Comparison of ENCODE assay signal across 9 mouse cellular contexts in the genomic region with DNA sequence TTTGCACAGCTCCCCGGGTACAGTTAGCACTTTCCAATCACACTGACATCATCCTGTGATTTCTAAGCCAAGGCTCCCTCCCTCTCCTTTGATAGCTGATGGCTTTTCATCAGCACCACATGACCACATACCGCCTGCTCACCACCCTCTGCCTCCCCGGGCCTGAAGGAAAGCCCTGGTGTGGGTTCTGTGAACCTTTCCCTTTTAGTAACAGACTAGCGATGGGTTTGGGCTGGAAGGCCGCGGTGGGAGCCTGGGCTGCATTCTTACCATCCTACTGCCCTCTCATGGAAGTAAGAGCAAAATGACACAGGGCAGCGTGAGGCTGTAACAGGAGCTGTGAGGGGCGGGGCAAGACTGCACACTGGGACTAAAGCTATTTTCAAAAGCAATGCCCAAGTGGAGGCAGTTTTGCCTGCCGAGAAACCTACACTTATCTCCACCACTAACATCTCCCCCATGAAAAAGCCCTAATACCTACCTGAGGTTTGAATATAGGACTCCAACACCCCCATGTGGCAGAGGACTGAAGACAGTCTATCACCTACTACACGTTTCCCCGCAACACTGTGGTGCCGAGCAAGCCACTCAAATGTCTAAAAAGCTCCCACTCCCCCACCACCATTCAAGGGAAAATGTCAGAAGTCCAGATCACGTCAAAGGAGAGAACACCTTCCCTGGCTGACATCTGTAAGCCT. TPM values are rescaled to one million over a fixed set of nuclear protein-coding genes. Genes with fewer than 3 reads are reported as not detected.
DNase-seq lines count a peak whose midpoint lies in the region; ATAC-seq and TF ChIP-seq lines count a peak whose summit lies in the region.
"Had no signal": no experiment of that assay in that cellular context is flagged by ENCODE, and none has a peak within 500 bp of the region (broad histone marks: within the 10 kb centered on the region; RNA-seq: fewer than 3 reads in every experiment).

No protein-coding gene starts in this region.

- no peak overlapping the region for H3K4me3 ChIP-seq in liver, embryonic 14.5 days (ENCODE audit: insufficient read depth in 1 of 2, low read depth in 2 of 2, low read length in 2 of 2)
- H3K4me3 ChIP-seq in stomach, embryonic 14.5 days (ENCODE audit: low read depth, low read length) = no peak overlapping the region

- H3K4me2 ChIP-seq in liver, embryonic 14.5 days (ENCODE audit: low read depth) = no peak overlapping the region
- 0 out of 2 replicates have a peak overlapping the region, but pooled peaks have one; percentile 17 for H3K4me2 ChIP-seq in stomach, embryonic 14.5 days (replicated peaks; ENCODE audit: low read depth, low read length)

- H3K27ac ChIP-seq in liver, embryonic 14.5 days = no peak overlapping the region
- H3K27ac ChIP-seq in stomach, embryonic 14.5 days (ENCODE audit: low read length) = no peak overlapping the region

- no peaks in the 10 kb centered on the region; the same call in 1 of the 2 replicates for H3K9me3 ChIP-seq in liver, embryonic 14.5 days (ENCODE audit: control insufficient read depth, low read length)
- H3K9me3 ChIP-seq in stomach, embryonic 14.5 days (ENCODE audit: control insufficient read depth, low read depth, low read length) = no peaks in the 10 kb centered on the region

- peak; percentile 4 for DNase-seq in gastrocnemius, adult 18-20 months (ENCODE audit: low spot score)
- DNase-seq in gastrocnemius, postnatal 10 days = no peak
- peak; percentile 56 for DNase-seq in MN1 (ENCODE audit: low spot score)
- DNase-seq in hindlimb bud, embryonic 11.5 days (ENCODE audit: extremely low spot score, low read depth, low spot score) = peak; percentile 31
- no peak for DNase-seq in liver, embryonic 14.5 days (ENCODE audit: low read depth in 3 of 3, low spot score in 3 of 3)

- H3K27me3 ChIP-seq in liver, embryonic 14.5 days (ENCODE audit: control insufficient read depth, insufficient read depth, low read length) = no peaks in the 10 kb centered on the region
- no peaks in the 10 kb centered on the region for H3K27me3 ChIP-seq in stomach, embryonic 14.5 days (ENCODE audit: control insufficient read depth, insufficient read depth, low read length)
- H3K27me3 ChIP-seq: Patski had no signal

- TF ChIP-seq CTCF in liver, embryonic 14.5 days (IDR thresholded peaks at IDR 0.05; ENCODE audit: low read depth) = peak; percentile 39

- no peak overlapping the region for H3K9ac ChIP-seq in liver, embryonic 14.5 days (replicated peaks)
- no peak overlapping the region for H3K9ac ChIP-seq in stomach, embryonic 14.5 days (replicated peaks; ENCODE audit: low read depth, low read length)

- WGBS in liver, embryonic 14.5 days (ENCODE audit: insufficient replicate concordance) = 42% methylated on average over 13 of the region's 13 CpGs
- 14% methylated on average over 13 of the region's 13 CpGs for WGBS in stomach, embryonic 14.5 days

- H3K4me1 ChIP-seq in liver, embryonic 14.5 days (replicated peaks; ENCODE audit: control insufficient read depth in 2 of 2, insufficient read depth in 2 of 2, low read length in 1 of 2) = peaks cover 9 to 14% of the 10 kb centered on the region in 2 experiments
- H3K4me1 ChIP-seq in stomach, embryonic 14.5 days (ENCODE audit: control insufficient read depth, insufficient read depth, low read length) = peaks cover 3% of the 10 kb centered on the region; the same call in 1 of the 2 replicates

- TF ChIP-seq EP300 in liver, embryonic 14.5 days (IDR thresholded peaks at IDR 0.05; ENCODE audit: low read depth) = no peak

- peak; percentile 53; the same call in 1 of the 2 replicates for ATAC-seq in erythroid progenitor cell, adult 5-6 weeks (replicated peaks; ENCODE audit: low FRiP score, poor library complexity, severe bottlenecking)
- no peak for ATAC-seq in liver, embryonic 14.5 days (ENCODE audit: insufficient read depth)
- peak; percentile 75; the same call in 1 of the 2 replicates for ATAC-seq in stomach, embryonic 14.5 days (ENCODE audit: insufficient number of reproducible peaks, insufficient read depth, low FRiP score, low read depth)
- no peak for ATAC-seq in CD4-positive, CD25-positive, alpha-beta regulatory T cell, adult 4 months
- ATAC-seq: Patski had no signal

- H3K36me3 ChIP-seq in liver, embryonic 14.5 days (replicated peaks; ENCODE audit: control insufficient read depth, insufficient read depth, low read depth) = no peaks in the 10 kb centered on the region
- H3K36me3 ChIP-seq in stomach, embryonic 14.5 days (ENCODE audit: control insufficient read depth, insufficient read depth, low read length) = no peaks in the 10 kb centered on the region; the same call in 1 of the 2 replicates

RNA-seq across cellular contexts. Expression of a gene that starts 29.9 kb away (rescaled TPM):
- 1 to 10 TPM; 2.4 to 2.6 TPM for total RNA-seq in gastrocnemius, adult 18-20 months (2021)
- 1 to 10 TPM; 3.3 to 7.2 TPM for total RNA-seq in gastrocnemius, postnatal 10 days (2021)
- total RNA-seq in erythroid progenitor cell, adult 5-6 weeks (2015; ENCODE audit: low replicate concordance) = 31.4 and 47.4 TPM in 2 replicates
- 39.9 and 50.2 TPM in 2 replicates for total RNA-seq in erythroid progenitor cell, adult 5-6 weeks (2017; ENCODE audit: low replicate concordance)
- 4.9 and 5.7 TPM in 2 replicates for polyA plus RNA-seq in liver, embryonic 14.5 days (2012; rRNA removed)
- 3.7 and 4.0 TPM in 2 replicates for polyA plus RNA-seq in liver, embryonic 14.5 days (2014; fragmentation: Nextera tagmentation; extraction: Ambion mirVana)
- 24.4 and 34.6 TPM in 2 replicates for polyA plus RNA-seq in stomach, embryonic 14.5 days (2014; fragmentation: Nextera tagmentation; extraction: Ambion mirVana)
- polyA plus RNA-seq in CD4-positive, CD25-positive, alpha-beta regulatory T cell, adult 4 months (2017; shearing (Covaris generic)) = 10 to 100 TPM in 1 of 2 experiments, 1 to 10 TPM in 1; 5.0 to 14.4 TPM

RNA-seq across cellular contexts. Expression of a gene that starts 39.8 kb away (rescaled TPM):
- total RNA-seq in gastrocnemius, adult 18-20 months (2021) = 10 to 100 TPM; 35.6 to 37.1 TPM
- total RNA-seq in gastrocnemius, postnatal 10 days (2021) = 10 to 100 TPM; 41.8 to 43.4 TPM
- 3.8 and 4.3 TPM in 2 replicates for total RNA-seq in erythroid progenitor cell, adult 5-6 weeks (2015; ENCODE audit: low replicate concordance)
- 1.5 and 2.2 TPM in 2 replicates for total RNA-seq in erythroid progenitor cell, adult 5-6 weeks (2017; ENCODE audit: low replicate concordance)
- 3.1 and 3.4 TPM in 2 replicates for polyA plus RNA-seq in liver, embryonic 14.5 days (2012; rRNA removed)
- polyA plus RNA-seq in liver, embryonic 14.5 days (2014; fragmentation: Nextera tagmentation; extraction: Ambion mirVana) = 3.6 and 4.2 TPM in 2 replicates
- 34.3 and 37.1 TPM in 2 replicates for polyA plus RNA-seq in stomach, embryonic 14.5 days (2014; fragmentation: Nextera tagmentation; extraction: Ambion mirVana)
- 10 to 100 TPM; 11.3 to 15.6 TPM for polyA plus RNA-seq in CD4-positive, CD25-positive, alpha-beta regulatory T cell, adult 4 months (2017; shearing (Covaris generic))

Comparison
In these comparisons a context has a peak if more than half of its experiments do, and no peak if none do; other contexts are left out.
1. DNase-seq: peak in gastrocnemius, adult 18-20 months (single experiment), MN1 (single experiment) and hindlimb bud, embryonic 11.5 days (single experiment); none in gastrocnemius, postnatal 10 days (single experiment) and liver, embryonic 14.5 days (0 of 3).
2. ATAC-seq: peak in erythroid progenitor cell, adult 5-6 weeks (single experiment) and stomach, embryonic 14.5 days (single experiment); none in liver, embryonic 14.5 days (single experiment) and CD4-positive, CD25-positive, alpha-beta regulatory T cell, adult 4 months (single experiment).
3. RNA of a gene that starts 39.8 kb away (total RNA-seq): 41.8 to 43.4 TPM in gastrocnemius, postnatal 10 days and 35.6 to 37.1 TPM in gastrocnemius, adult 18-20 months; 1.5 to 4.3 TPM in erythroid progenitor cell, adult 5-6 weeks; every median in the first group is over 4 times any median in the second.